Mouse (Mus musculus) telencephalon, adult 2 months (tissue): Measurements from ENCODE around the gene 1190007I07Rik.
"Not testable (repeated sequence)": the region's sequence is repeated elsewhere in the genome, so short reads cannot be mapped to it uniquely, and the experiment has no call there.

Source experiments
- DNase-seq: peaks from one replicate; pipeline ENCODE4 v3.0.0-alpha.2; 2011; ENCODE audit warnings: low read depth, low spot score

The 1190007I07Rik gene

DNA sequence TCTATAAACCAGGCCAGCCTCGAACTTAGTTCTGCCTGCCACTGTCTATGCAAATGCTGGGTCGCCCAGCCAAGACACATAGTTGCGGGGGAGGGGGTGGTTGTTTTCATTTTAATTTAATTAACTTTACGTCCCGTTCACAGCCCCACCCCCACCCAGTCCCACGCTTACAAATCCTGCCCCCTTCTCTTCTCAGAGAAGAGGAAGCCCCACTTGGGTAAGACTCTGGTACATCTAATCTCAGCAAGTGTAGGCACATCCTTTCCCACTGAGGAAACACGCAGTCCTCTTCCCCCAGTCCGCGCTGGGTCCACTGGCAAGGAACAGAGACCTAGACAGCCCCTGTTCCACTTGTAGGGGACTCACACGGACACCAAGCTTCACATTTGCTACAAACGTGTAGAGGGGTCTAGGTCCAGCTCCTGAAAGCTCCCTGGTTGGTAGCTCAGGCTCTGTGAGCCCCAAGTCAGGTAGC lies 6.1 kb upstream of the 1190007I07Rik start:
- no peak for DNase-seq

DNA sequence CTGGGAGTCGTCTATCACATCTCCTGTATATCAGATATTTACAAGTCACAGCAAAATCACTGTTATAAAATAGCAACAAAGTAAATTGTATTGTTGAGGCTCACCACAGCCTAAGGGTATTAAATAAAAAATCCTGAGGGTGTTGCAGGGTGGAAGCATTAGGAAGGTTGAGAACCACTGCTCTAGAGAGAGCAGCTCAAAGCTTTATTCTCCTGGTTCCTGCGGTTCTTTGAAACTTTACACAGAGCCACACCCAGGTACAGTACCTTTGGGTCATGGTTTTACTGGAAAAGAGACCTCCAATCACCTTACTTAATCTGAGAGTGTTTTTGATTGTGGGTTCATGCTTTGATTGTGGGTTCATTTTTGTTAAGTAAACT lies 515 bp upstream of the 1190007I07Rik start:
- DNase-seq = not testable (repeated sequence)

DNA sequence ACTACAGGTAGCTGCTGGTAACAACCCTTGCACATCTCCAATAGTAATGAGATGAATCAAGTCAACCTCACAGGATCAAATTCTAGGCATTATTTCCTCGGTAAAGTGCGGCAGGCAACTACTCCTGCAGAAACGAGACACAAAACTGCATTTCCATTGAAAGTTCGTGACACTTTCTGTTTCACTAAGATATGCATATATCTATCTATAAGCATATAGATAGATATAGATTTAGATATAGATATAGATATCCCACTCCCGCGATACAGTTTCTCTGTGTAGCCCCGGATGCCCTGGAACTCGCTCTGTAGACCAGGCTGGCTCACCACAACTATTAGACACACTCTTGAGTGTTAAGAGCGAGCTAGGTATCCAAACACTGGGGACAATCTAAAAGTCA lies 793 bp downstream of the 1190007I07Rik start:
- no peak for DNase-seq

DNA sequence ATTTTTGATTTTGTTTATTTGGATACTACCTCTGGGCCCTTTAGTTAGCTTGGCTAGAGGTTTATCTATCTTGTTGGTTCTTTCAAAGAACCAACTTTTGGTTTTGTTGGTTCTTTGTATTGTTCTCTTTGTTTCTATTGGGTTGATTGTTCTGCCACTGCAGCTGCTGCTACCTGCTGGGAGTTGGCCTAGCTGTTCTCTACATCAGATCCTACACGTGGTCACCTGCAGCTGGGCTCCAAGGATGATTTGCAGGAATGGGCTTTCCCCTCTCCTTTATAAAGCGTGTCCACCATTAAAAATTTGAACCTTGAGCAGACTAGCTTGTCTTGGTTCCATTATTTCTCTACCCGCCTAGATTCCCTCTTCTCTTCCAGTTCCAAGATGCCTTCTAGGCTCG lies 28.6 kb downstream of the 1190007I07Rik start:
- DNase-seq = not testable (repeated sequence)

DNA sequence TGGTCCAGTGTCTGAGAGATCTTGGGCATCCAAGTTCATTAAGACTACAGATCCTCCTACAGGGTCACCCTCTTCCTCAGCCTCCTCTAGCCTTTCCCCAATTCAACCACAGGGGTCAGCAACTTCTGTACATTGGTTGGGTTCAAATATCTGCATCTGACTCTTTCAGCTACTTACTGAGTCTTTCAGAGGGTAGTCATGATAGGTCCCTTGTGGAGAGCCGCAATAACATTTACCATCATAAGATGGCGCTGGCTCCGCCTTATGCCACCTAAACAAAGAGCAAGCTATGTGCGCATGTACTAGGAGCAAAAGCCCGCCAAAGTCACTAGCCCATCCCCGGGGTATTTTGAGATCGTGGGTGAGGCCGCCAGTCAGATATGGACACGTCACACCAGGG lies 33.4 kb downstream of the 1190007I07Rik start:
- not testable (repeated sequence) for DNase-seq

DNA sequence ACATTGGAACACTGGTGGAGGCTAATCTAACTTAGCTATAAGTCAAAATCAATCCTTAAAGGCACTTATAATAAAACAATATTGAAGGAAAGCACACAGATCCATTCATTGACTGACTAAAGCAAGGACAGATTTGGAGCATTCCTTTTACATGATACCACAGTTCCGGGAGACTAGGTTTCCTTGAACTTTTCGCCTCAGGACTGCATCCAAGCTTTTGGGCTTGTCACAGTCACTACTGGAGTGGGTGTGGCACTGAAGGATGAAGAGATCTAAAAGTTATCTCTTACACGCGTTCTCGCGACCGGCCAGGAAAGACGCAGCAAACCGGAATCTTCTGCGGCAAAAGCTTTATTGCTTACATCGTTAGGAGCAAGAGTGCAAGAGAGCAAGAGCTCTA lies 51.9 kb downstream of the 1190007I07Rik start:
- not testable (repeated sequence) for DNase-seq
